Mouse (Mus musculus) kidney, postnatal 0 days (tissue): Measurements from ENCODE around the gene Gm2564. TPM values are rescaled to one million over a fixed set of nuclear protein-coding genes. Genes with fewer than 3 reads are reported as not detected.
"Not testable (repeated sequence)": the region's sequence is repeated elsewhere in the genome, so short reads cannot be mapped to it uniquely, and the experiment has no call there.

Experiments used
- ATAC-seq: fragments of 200-750 bp; cut with Nextera tagmentation; replicated peaks from 2 replicates; pipeline ENCODE4 v1.8.0; 2017; ENCODE audit warnings: low read depth, moderate number of reproducible peaks, moderate TSS enrichment, moderate library complexity; ENCODE audit not compliant: low FRiP score
- DNase-seq: peaks from one replicate; pipeline ENCODE4 v3.0.0-alpha.2; 2016; ENCODE audit warnings: low spot score
- H3K27ac ChIP-seq: fragments of 300-500 bp; sonication (generic); 2 replicates; pipeline ENCODE4 v1.5.1; 2014; ENCODE audit warnings: mild to moderate bottlenecking
- H3K27me3 ChIP-seq: fragments of 300-500 bp; sonication (generic); 2 replicates; pipeline ENCODE4 v1.6.1; 2014; ENCODE audit warnings: low read length, mixed read lengths; ENCODE audit not compliant: insufficient read depth
- H3K36me3 ChIP-seq: fragments of 300-500 bp; sonication (generic); 2 replicates; pipeline ENCODE4 v1.6.1; 2014; ENCODE audit warnings: low read length, mixed read lengths; ENCODE audit not compliant: insufficient read depth
- H3K4me1 ChIP-seq: fragments of 300-500 bp; sonication (generic); replicated peaks from 2 replicates; pipeline ENCODE4 v1.6.1; 2014; ENCODE audit warnings: antibody characterized with exemption, low read length, mixed read lengths; ENCODE audit not compliant: insufficient read depth
- H3K4me2 ChIP-seq: fragments of 300-500 bp; sonication (generic); 2 replicates; pipeline ENCODE4 v1.6.1; 2014; ENCODE audit warnings: mild to moderate bottlenecking, low read length, moderate library complexity, mixed read lengths
- H3K4me3 ChIP-seq: fragments of 300-500 bp; sonication (generic); replicated peaks from 2 replicates; pipeline ENCODE4 v1.5.1; 2014; ENCODE audit warnings: low read depth, low read length
- H3K9ac ChIP-seq: fragments of 300-500 bp; sonication (generic); 2 replicates; pipeline ENCODE4 v1.6.1; 2014; ENCODE audit warnings: low read depth, low read length
- H3K9me3 ChIP-seq: fragments of 300-500 bp; sonication (generic); replicated peaks from 2 replicates; pipeline ENCODE4 v1.6.1; 2016; ENCODE audit warnings: low read length, inconsistent platforms, mixed read lengths
- WGBS: fragments of 180-500 bp; shearing (Covaris S2); extraction: QIAGEN DNeasy Blood & Tissue Kit; methylation state at CpG from one replicate; pipeline ENCODE4 v1.1.7; 2014; 5-methylcytosine and 5-hydroxymethylcytosine counted together
- polyA plus RNA-seq: library from polyadenylated mRNA; unstranded; fragments of >200 nt; fragmentation: Nextera tagmentation; extraction: Ambion mirVana; gene quantifications from 2 replicates; pipeline ENCODE4 v1.2.1, GENCODE M21; 2015

Gm2564 gene
- polyA plus RNA-seq, result 0.70 and 0.72 TPM in 2 replicates

DNA sequence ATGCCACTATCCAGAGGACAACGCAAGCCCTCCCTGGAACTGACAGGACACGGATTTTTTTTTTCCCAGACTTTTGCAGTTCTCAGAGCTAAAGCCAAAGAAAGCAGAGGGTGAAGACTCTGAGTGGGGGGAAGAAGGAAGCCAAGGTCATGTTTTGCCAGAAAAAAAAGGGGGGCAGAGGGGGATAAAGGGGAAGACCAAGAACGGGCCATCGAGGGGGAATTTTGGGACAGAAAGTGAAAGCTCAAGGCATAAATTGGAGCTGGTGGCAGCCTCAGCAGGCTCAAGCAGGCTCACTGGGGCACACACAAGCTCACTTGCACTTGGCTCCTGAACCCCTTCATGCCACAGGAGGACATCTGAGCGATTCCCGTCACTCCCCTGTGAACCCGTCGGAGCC is at the start of gene Gm2564:
Gene Gm2564, plus strand, starts transcription at position 301 of the 400 bp plus-strand sequence.
- not testable (repeated sequence) for H3K9me3 ChIP-seq, ATAC-seq, H3K4me1 ChIP-seq, H3K9ac ChIP-seq, H3K4me3 ChIP-seq, H3K36me3 ChIP-seq, H3K27me3 ChIP-seq, H3K27ac ChIP-seq, H3K4me2 ChIP-seq, DNase-seq
- no CpG with 5 or more reads among the region's 8 CpGs for WGBS

DNA sequence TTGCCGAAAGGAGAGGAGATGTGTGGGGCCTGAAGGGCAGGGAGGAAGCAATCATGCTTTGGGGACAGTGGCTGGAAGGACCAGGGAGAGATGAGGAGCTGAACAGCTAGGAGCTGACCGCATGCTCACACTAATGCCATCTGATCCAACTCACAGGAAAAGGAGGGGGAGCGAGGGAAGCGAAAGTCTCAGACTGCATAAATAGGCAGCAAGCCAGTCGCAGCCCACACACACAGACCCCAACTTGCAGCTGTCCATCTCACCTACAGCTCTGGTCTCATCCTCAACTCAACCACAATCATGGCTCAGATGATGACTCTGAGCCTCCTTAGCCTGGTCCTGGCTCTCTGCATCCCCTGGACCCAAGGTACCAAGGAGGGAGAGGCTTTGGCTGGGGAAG is 17.6 kb upstream of the Gm2564 start, which contains the start of gene Gm10591:
Gene Gm10591, plus strand, starts transcription at position 301 of the 400 bp plus-strand sequence.
- H3K4me1 ChIP-seq, H3K36me3 ChIP-seq, ATAC-seq, DNase-seq, H3K4me3 ChIP-seq, H3K9me3 ChIP-seq, H3K9ac ChIP-seq, H3K4me2 ChIP-seq, H3K27ac ChIP-seq, H3K27me3 ChIP-seq: not testable (repeated sequence)
- WGBS, result no CpG with 5 or more reads among the region's 5 CpGs

DNA sequence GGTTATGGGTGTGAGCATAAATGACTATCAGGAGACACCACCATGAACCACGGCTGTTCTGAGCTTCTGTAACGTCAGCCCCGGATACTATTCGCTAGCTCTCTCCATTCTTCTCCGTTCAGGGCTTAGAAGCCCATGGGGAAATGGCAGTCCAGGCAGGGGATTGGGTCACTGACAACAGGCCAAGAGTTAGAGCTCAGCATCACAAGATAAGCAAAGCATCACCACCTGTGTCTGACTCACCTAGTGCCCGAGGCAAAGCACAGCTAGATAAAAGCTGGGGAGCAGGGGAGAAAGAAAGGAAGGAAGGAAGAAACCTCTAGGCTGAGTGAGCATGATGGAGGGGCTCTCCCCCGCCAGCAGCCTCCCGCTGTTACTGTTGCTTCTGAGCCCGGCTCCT is 25.4 kb downstream of the Gm2564 start, which contains the start of gene Ccl27b:
Gene Ccl27b, plus strand, starts transcription at position 301 of the 400 bp plus-strand sequence.
- DNase-seq, H3K4me2 ChIP-seq, H3K36me3 ChIP-seq, H3K4me1 ChIP-seq, H3K9ac ChIP-seq, H3K27ac ChIP-seq, H3K27me3 ChIP-seq, H3K9me3 ChIP-seq, ATAC-seq, H3K4me3 ChIP-seq: not testable (repeated sequence)
- no CpG with 5 or more reads among the region's 9 CpGs for WGBS

DNA sequence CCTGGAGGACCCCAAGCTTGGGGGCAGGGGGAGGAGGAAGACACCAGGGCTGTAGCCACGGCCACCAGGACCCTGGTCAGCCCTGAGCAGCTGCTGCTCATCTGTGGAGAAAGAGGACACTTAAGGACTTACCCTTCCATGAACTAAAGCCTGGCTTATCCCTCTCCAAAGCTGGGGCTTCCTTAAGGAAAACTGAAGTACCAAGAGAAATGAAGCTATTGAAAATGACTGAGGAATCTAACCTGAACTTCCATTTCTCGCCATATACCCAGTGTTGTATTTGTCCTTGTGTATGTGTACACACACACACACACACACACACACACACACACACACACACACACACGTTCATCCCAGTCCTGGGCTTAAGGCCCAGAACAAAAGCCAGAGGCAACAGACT is 32.3 kb downstream of the Gm2564 start, which contains the start of gene Il11ra2:
Gene Il11ra2, minus strand, starts transcription at position 101 of the 400 bp plus-strand sequence.
- H3K27me3 ChIP-seq, ATAC-seq, H3K4me1 ChIP-seq, DNase-seq, H3K27ac ChIP-seq, H3K9me3 ChIP-seq, H3K4me3 ChIP-seq, H3K9ac ChIP-seq, H3K36me3 ChIP-seq, H3K4me2 ChIP-seq: not testable (repeated sequence)
- WGBS, result no CpG with 5 or more reads among the region's 3 CpGs

DNA sequence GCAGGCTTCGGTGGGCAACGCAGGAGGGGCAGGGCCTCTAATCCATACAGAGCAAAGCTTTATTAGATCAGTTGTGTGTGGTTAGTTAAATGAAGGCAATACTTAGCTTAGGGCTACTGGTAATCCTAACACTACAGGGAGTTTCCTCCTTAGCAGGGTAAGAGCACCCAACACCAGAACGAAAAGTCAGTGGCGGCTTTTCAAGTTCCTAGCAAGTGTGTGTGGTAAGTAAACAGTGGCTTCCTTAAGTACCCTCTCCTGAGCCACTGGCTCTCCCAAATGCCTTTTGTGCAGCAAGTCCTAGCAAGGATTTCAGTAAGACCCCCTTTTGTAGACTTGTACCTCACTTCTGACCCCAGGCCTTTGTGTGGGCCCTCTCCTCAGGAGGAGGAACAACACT is 45.9 kb downstream of the Gm2564 start:
- not testable (repeated sequence) for ATAC-seq, H3K4me2 ChIP-seq, DNase-seq, H3K27ac ChIP-seq, H3K27me3 ChIP-seq, H3K9ac ChIP-seq, H3K36me3 ChIP-seq, H3K4me3 ChIP-seq, H3K4me1 ChIP-seq, H3K9me3 ChIP-seq
- no CpG with 5 or more reads among the region's 4 CpGs for WGBS

DNA sequence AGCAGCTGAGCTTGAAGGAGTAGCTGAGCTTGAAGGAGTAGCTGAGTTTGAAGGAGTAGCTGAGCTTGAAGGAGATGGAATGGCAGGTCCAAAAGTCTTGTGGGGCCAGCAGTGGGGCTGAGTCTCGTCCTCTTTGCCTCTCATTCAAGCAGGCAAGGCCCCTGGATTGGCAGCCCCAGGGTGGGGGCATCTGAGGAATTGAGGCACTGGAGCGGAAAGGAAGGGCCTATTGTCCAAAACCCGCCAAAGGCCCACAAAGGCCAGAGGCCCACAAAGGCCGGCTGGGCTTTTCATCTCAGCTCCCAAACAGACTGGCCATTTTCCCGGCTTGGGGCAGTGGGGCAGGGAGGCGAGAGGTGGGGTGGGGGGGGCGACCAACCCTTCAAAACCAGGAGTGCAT is 49.8 kb downstream of the Gm2564 start:
- not testable (repeated sequence) for ATAC-seq, H3K4me3 ChIP-seq, H3K9me3 ChIP-seq, H3K4me2 ChIP-seq, H3K27ac ChIP-seq, H3K9ac ChIP-seq, H3K36me3 ChIP-seq, DNase-seq, H3K27me3 ChIP-seq, H3K4me1 ChIP-seq
- WGBS, result no CpG with 5 or more reads among the region's 7 CpGs

DNA sequence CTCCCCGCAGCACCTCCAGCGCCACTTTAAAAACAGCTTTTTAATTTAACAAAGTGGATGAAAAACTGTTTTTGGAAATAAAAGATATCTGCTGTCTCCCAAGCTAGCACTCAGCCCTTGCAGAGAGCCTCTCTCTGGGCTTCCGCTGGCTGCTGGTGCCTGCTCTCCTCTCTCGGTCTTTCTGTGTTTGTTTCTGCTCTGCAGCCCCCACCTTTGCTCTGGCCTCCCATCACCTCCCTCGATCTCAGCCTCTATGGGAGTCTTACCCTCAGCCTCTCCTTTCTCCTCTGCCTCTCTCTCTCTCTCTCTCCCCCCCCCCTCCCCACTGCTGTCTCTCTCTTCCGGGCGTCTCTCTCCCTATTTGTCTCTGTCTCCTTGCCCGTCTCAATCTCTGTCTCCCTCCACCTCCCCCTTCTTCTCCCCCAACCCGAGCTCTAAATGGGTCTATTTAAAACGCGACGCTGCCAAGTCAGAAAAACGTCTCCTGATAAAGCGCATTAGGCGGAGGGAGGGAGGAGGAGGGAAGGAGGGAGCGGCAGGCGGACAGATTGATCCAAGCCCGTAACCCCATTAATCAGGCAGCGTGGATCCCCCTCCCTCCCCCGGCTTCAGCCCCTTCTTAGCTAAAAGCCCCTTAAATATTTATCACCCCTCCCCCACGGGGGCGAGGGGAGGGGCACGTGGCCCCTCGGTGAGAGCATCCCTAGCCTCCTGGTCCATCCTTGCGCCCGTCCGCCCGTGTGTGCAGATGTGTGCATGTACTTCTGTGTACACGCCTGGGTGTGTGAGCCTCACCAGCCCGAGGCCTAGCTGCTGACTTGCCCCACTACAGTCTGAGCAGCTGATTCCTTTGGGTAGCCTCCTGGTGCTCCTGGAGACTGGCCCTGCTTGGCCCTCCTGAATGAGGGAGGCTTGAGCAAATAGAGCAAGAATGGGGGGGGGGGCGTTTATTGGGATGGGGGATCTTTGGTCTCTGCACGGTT is 51.1 kb downstream of the Gm2564 start:
- H3K4me3 ChIP-seq, H3K4me2 ChIP-seq, H3K9me3 ChIP-seq, H3K36me3 ChIP-seq, H3K9ac ChIP-seq, H3K27me3 ChIP-seq, ATAC-seq, H3K27ac ChIP-seq, DNase-seq, H3K4me1 ChIP-seq: not testable (repeated sequence)
- no CpG with 5 or more reads among the region's 32 CpGs for WGBS

Other genes with a start within 250 kb of the Gm2564 start
- not detected in 2 replicates for gene Gm21586, start 190.3 kb upstream of the Gm2564 start, polyA plus RNA-seq
- gene Gm2163, start 163.0 kb upstream of the Gm2564 start, polyA plus RNA-seq, result 0.04 and 0.05 TPM in 2 replicates
- not detected in 2 replicates for gene Fam205a2, start 101.5 kb upstream of the Gm2564 start, polyA plus RNA-seq
- 0.89 TPM in 1 of 2 replicates, not detected in the other for gene Gm10591, start 17.5 kb upstream of the Gm2564 start, polyA plus RNA-seq
- gene Ccl27b, start 25.5 kb downstream of the Gm2564 start, polyA plus RNA-seq, result not detected in 2 replicates
- gene Il11ra2, start 32.2 kb downstream of the Gm2564 start, polyA plus RNA-seq, result not detected in 2 replicates
- gene 4930578G10Rik, start 105.8 kb downstream of the Gm2564 start, polyA plus RNA-seq, result 0.46 TPM in 1 of 2 replicates, not detected in the other
- 0.38 and 0.71 TPM in 2 replicates for gene Ccl19, start 126.9 kb downstream of the Gm2564 start, polyA plus RNA-seq
- gene Ccl21a, start 144.3 kb downstream of the Gm2564 start, polyA plus RNA-seq, result 24.7 and 29.2 TPM in 2 replicates
- 0.07 TPM in 1 of 2 replicates, not detected in the other for gene Fam205a1, start 224.2 kb downstream of the Gm2564 start, polyA plus RNA-seq
- 0.14 and 0.26 TPM in 2 replicates for gene Gm12394, start 227.1 kb downstream of the Gm2564 start, polyA plus RNA-seq
- gene Fam205c, start 244.5 kb downstream of the Gm2564 start, polyA plus RNA-seq, result 0.09 and 0.33 TPM in 2 replicates